Mouse (Mus musculus): ENCODE results near the gene Tmem170b. TPM values are rescaled to one million over a fixed set of nuclear protein-coding genes. Genes with fewer than 3 reads are reported as not detected.

Tmem170b gene
- polyA plus RNA-seq, 2 experiments = 1.5 to 6.0 TPM

- Histone ChIP-seq H3K27me3 (ENCODE audit: control insufficient read depth, insufficient read depth, low read length) (no peaks in the 10 kb centered on the region), H3K27ac (no peak overlapping the region), H3K4me1 (replicated peaks; ENCODE audit: control insufficient read depth in 2 of 2, insufficient read depth in 2 of 2, low read length in 1 of 2) (no peaks in the 10 kb centered on the region), H3K4me2 (ENCODE audit: low read depth) (no peak overlapping the region), H3K36me3 (replicated peaks; ENCODE audit: control insufficient read depth, insufficient read depth, low read depth) (no peaks in the 10 kb centered on the region), H3K9ac (replicated peaks) (no peak overlapping the region), H3K4me3 (ENCODE audit: insufficient read depth in 1 of 2, low read depth in 2 of 2, low read length in 2 of 2) (no peak overlapping the region), H3K9me3 (ENCODE audit: control insufficient read depth, low read length) (no peaks in the 10 kb centered on the region)
- 63% methylated on average over 11 of the region's 11 CpGs for WGBS (ENCODE audit: insufficient replicate concordance)
- TF ChIP-seq EP300 (IDR thresholded peaks at IDR 0.05; ENCODE audit: low read depth) (no peak), CTCF (IDR thresholded peaks at IDR 0.05; ENCODE audit: low read depth) (0 out of 2 replicates have a peak, but pooled peaks have one; percentile 20)
- no peak for ATAC-seq (ENCODE audit: insufficient read depth)
- no peak for DNase-seq (ENCODE audit: low read depth in 3 of 3, low spot score in 3 of 3)
Observed at GRCm38 (mm10) chr13:41683356-41684012, 77.8 kb downstream of the Tmem170b start.

GRCm38 (mm10) chr13:41685499-41685898 is 79.8 kb downstream of the Tmem170b start:
- H3K4me3 ChIP-seq (ENCODE audit: insufficient read depth in 1 of 2, low read depth in 2 of 2, low read length in 2 of 2) = no peak overlapping the region
- TF ChIP-seq EP300 (IDR thresholded peaks at IDR 0.05; ENCODE audit: low read depth) (no peak), CTCF (IDR thresholded peaks at IDR 0.05; ENCODE audit: low read depth) (no peak)
- no peak overlapping the region for H3K9ac ChIP-seq (replicated peaks)
- H3K4me2 ChIP-seq (ENCODE audit: low read depth) = no peak overlapping the region
- H3K27ac ChIP-seq = no peak overlapping the region
- ATAC-seq (ENCODE audit: insufficient read depth) (no peak), DNase-seq (ENCODE audit: low read depth in 3 of 3, low spot score in 3 of 3) (no peak)
- WGBS (ENCODE audit: insufficient replicate concordance) = 59% methylated on average over 11 of the region's 11 CpGs
- H3K36me3 ChIP-seq (replicated peaks; ENCODE audit: control insufficient read depth, insufficient read depth, low read depth) = no peaks in the 10 kb centered on the region
- peaks cover 0 to 1% of the 10 kb centered on the region in 2 experiments; a peak in 1 of 4 replicates for H3K4me1 ChIP-seq (replicated peaks; ENCODE audit: control insufficient read depth in 2 of 2, insufficient read depth in 2 of 2, low read length in 1 of 2)
- H3K27me3 ChIP-seq (ENCODE audit: control insufficient read depth, insufficient read depth, low read length) = no peaks in the 10 kb centered on the region
- no peaks in the 10 kb centered on the region for H3K9me3 ChIP-seq (ENCODE audit: control insufficient read depth, low read length)

GRCm38 (mm10) chr13:41689055-41689454 is 83.3 kb downstream of the Tmem170b start:
- no peak for TF ChIP-seq CTCF (IDR thresholded peaks at IDR 0.05; ENCODE audit: low read depth)
- TF ChIP-seq EP300 (IDR thresholded peaks at IDR 0.05; ENCODE audit: low read depth) = no peak
- ATAC-seq (ENCODE audit: insufficient read depth) (no peak), DNase-seq (ENCODE audit: low read depth in 3 of 3, low spot score in 3 of 3) (no peak)
- no peak overlapping the region for H3K27ac ChIP-seq
- no peak overlapping the region for H3K4me2 ChIP-seq (ENCODE audit: low read depth)
- H3K27me3 ChIP-seq (ENCODE audit: control insufficient read depth, insufficient read depth, low read length) = no peaks in the 10 kb centered on the region
- H3K36me3 ChIP-seq (replicated peaks; ENCODE audit: control insufficient read depth, insufficient read depth, low read depth) = no peaks in the 10 kb centered on the region
- H3K4me1 ChIP-seq (replicated peaks; ENCODE audit: control insufficient read depth in 2 of 2, insufficient read depth in 2 of 2, low read length in 1 of 2) = peaks cover 0 to 1% of the 10 kb centered on the region in 2 experiments; a peak in 1 of 4 replicates
- H3K9me3 ChIP-seq (ENCODE audit: control insufficient read depth, low read length) = no peaks in the 10 kb centered on the region
- 55% methylated on average over 6 of the region's 6 CpGs for WGBS (ENCODE audit: insufficient replicate concordance)
- H3K4me3 ChIP-seq (ENCODE audit: insufficient read depth in 1 of 2, low read depth in 2 of 2, low read length in 2 of 2) = no peak overlapping the region
- H3K9ac ChIP-seq (replicated peaks) = no peak overlapping the region

GRCm38 (mm10) chr13:41689598-41690045 is 83.9 kb downstream of the Tmem170b start:
- Histone ChIP-seq H3K9me3 (ENCODE audit: control insufficient read depth, low read length) (no peaks in the 10 kb centered on the region), H3K4me2 (ENCODE audit: low read depth) (no peak overlapping the region), H3K4me3 (ENCODE audit: insufficient read depth in 1 of 2, low read depth in 2 of 2, low read length in 2 of 2) (no peak overlapping the region), H3K9ac (replicated peaks) (no peak overlapping the region), H3K27me3 (ENCODE audit: control insufficient read depth, insufficient read depth, low read length) (no peaks in the 10 kb centered on the region), H3K27ac (no peak overlapping the region), H3K4me1 (replicated peaks; ENCODE audit: control insufficient read depth in 2 of 2, insufficient read depth in 2 of 2, low read length in 1 of 2) (peaks cover 0 to 1% of the 10 kb centered on the region in 2 experiments; a peak in 1 of 4 replicates), H3K36me3 (replicated peaks; ENCODE audit: control insufficient read depth, insufficient read depth, low read depth) (no peaks in the 10 kb centered on the region)
- TF ChIP-seq CTCF (IDR thresholded peaks at IDR 0.05; ENCODE audit: low read depth) (no peak), EP300 (IDR thresholded peaks at IDR 0.05; ENCODE audit: low read depth) (no peak)
- WGBS (ENCODE audit: insufficient replicate concordance) = 55% methylated on average over 5 of the region's 5 CpGs
- ATAC-seq (ENCODE audit: insufficient read depth) = no peak
- no peak for DNase-seq (ENCODE audit: low read depth in 3 of 3, low spot score in 3 of 3)

Other genes starting within 250 kb of the Tmem170b start
- 1.1 and 1.2 TPM in 2 replicates for gene Nedd9, start 118.5 kb upstream of the Tmem170b start, polyA plus RNA-seq (2012; rRNA removed)
- gene Nedd9, start 118.5 kb upstream of the Tmem170b start, polyA plus RNA-seq (2014; fragmentation: Nextera tagmentation; extraction: Ambion mirVana) = 2.7 and 3.2 TPM in 2 replicates
- 0.35 and 0.36 TPM in 2 replicates for gene Adtrp, start 241.8 kb downstream of the Tmem170b start, polyA plus RNA-seq (2012; rRNA removed)
- 0.50 and 0.73 TPM in 2 replicates for gene Adtrp, start 241.8 kb downstream of the Tmem170b start, polyA plus RNA-seq (2014; fragmentation: Nextera tagmentation; extraction: Ambion mirVana)